Mouse (Mus musculus): ENCODE results near the gene Ahcy.
A peak's percentile ranks its signal among the peaks of the same experiment; 100 is the strongest.

Gene Ahcy

GRCm38 (mm10) chr2:155073978-155074765 is at the start of gene Ahcy:
Gene Ahcy (minus strand): TSS chr2:155074497.
- DNase-seq = peak; percentile 91 to 92

- no peak for DNase-seq
Observed at GRCm38 (mm10) chr2:155115216-155115830, 41.0 kb upstream of the Ahcy start.

GRCm38 (mm10) chr2:155107276-155107675 is 33.0 kb upstream of the Ahcy start:
- peak in 1 of 2 experiments; percentile 9 for DNase-seq

GRCm38 (mm10) chr2:155103607-155104006 is 29.3 kb upstream of the Ahcy start:
- no peak for DNase-seq

GRCm38 (mm10) chr2:155101761-155102181 is 27.5 kb upstream of the Ahcy start:
- no peak for DNase-seq

GRCm38 (mm10) chr2:155100796-155101259 is 26.5 kb upstream of the Ahcy start:
- no peak for DNase-seq

GRCm38 (mm10) chr2:155099994-155100795 is 25.9 kb upstream of the Ahcy start:
- no peak for DNase-seq

GRCm38 (mm10) chr2:155099421-155099820 is 25.1 kb upstream of the Ahcy start:
- peak in 1 of 2 experiments; percentile 33 for DNase-seq

GRCm38 (mm10) chr2:155098720-155099380 is 24.6 kb upstream of the Ahcy start:
- DNase-seq = peak in 1 of 2 experiments; percentile 18

- no peak for DNase-seq
Observed at GRCm38 (mm10) chr2:155093418-155093817, 19.1 kb upstream of the Ahcy start.

- no peak for DNase-seq
Observed at GRCm38 (mm10) chr2:155091743-155092075, 17.4 kb upstream of the Ahcy start.

- DNase-seq = no peak
Observed at GRCm38 (mm10) chr2:155090909-155091742, 16.8 kb upstream of the Ahcy start.

GRCm38 (mm10) chr2:155088264-155088663 is 14.0 kb upstream of the Ahcy start:
- DNase-seq = no peak

GRCm38 (mm10) chr2:155086328-155086727 is 12.0 kb upstream of the Ahcy start:
- peak in 1 of 2 experiments; percentile 55 for DNase-seq

- no peak for DNase-seq
Observed at GRCm38 (mm10) chr2:155084546-155084945, 10.2 kb upstream of the Ahcy start.

- peak; percentile 68 to 79 for DNase-seq
Observed at GRCm38 (mm10) chr2:155082121-155082803, 8.0 kb upstream of the Ahcy start.

- DNase-seq = no peak
Observed at GRCm38 (mm10) chr2:155081056-155081455, 6.8 kb upstream of the Ahcy start.

- DNase-seq = no peak
Observed at GRCm38 (mm10) chr2:155080179-155080530, 5.9 kb upstream of the Ahcy start.

GRCm38 (mm10) chr2:155079500-155080178 is 5.3 kb upstream of the Ahcy start:
- no peak for DNase-seq

- no peak for DNase-seq
Observed at GRCm38 (mm10) chr2:155075649-155076048, 1.4 kb upstream of the Ahcy start.

Data from lung, postnatal 4 days (tissue).